Comparison of ENCODE assay signal across 8 mouse cellular contexts in the genomic region with DNA sequence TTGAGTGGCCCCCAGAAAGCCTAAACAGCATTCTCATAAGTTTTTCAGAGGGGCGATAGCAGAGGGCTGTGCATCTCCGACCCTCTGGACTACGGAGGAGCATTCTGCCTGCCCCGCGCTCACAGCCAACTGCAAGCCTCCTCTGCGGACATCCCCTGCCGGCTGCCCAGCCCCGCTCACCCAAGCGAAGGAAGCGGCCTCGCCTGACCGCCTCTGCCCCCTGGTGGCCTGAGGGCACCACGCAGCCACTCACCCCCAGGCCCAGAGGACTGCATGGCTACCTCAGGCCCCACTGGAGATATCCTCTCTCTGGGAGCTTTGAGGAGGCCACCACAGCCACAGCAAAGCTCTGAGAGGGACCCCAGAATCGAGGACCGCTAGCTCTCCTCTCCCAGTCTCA. TPM values are rescaled to one million over a fixed set of nuclear protein-coding genes. Genes with fewer than 3 reads are reported as not detected.
A peak's percentile ranks its signal among the peaks of the same experiment; 100 is the strongest.
DNase-seq lines count a peak whose midpoint lies in the region; ATAC-seq and TF ChIP-seq lines count a peak whose summit lies in the region.

No protein-coding gene starts in this region.

- peaks cover 28% of the 10 kb centered on the region for H3K4me1 ChIP-seq in embryonic facial prominence, embryonic 10.5 days
- H3K4me1 ChIP-seq in heart, adult 2 months (ENCODE audit: control insufficient read depth, insufficient read depth, low read length), result no peaks in the 10 kb centered on the region
- peaks cover 33% of the 10 kb centered on the region for H3K4me1 ChIP-seq in limb, embryonic 15.5 days
- peaks cover 17% of the 10 kb centered on the region for H3K4me1 ChIP-seq in midbrain, embryonic 16.5 days (ENCODE audit: control insufficient read depth, insufficient read depth, low read length)

- H3K9me3 ChIP-seq in embryonic facial prominence, embryonic 10.5 days, result no peaks in the 10 kb centered on the region
- H3K9me3 ChIP-seq in limb, embryonic 15.5 days, result no peaks in the 10 kb centered on the region
- no peaks in the 10 kb centered on the region for H3K9me3 ChIP-seq in midbrain, embryonic 16.5 days (replicated peaks; ENCODE audit: control insufficient read depth, low read length, poor library complexity, severe bottlenecking)

- no peak for TF ChIP-seq POLR2A in heart, adult 2 months (IDR thresholded peaks at IDR 0.05; ENCODE audit: insufficient read depth, low read depth, low read length)

- H3K36me3 ChIP-seq in embryonic facial prominence, embryonic 10.5 days (replicated peaks), result no peaks in the 10 kb centered on the region
- no peaks in the 10 kb centered on the region for H3K36me3 ChIP-seq in heart, adult 2 months (ENCODE audit: control insufficient read depth, insufficient read depth, low read length)
- H3K36me3 ChIP-seq in limb, embryonic 15.5 days, result no peaks in the 10 kb centered on the region
- H3K36me3 ChIP-seq in midbrain, embryonic 16.5 days (ENCODE audit: control insufficient read depth, insufficient read depth, low read length), result no peaks in the 10 kb centered on the region

- peak overlapping the region; percentile 28; the same call in 1 of the 2 replicates for H3K4me3 ChIP-seq in embryonic facial prominence, embryonic 10.5 days
- no peak overlapping the region for H3K4me3 ChIP-seq in heart, adult 2 months
- no peak overlapping the region; the same call in 1 of the 2 replicates for H3K4me3 ChIP-seq in limb, embryonic 15.5 days
- no peak overlapping the region for H3K4me3 ChIP-seq in midbrain, embryonic 16.5 days (ENCODE audit: low read depth, low read length)

- H3K4me2 ChIP-seq in limb, embryonic 15.5 days, result peak overlapping the region; percentile 26; the same call in 1 of the 2 replicates
- H3K4me2 ChIP-seq in midbrain, embryonic 16.5 days (ENCODE audit: low read length), result peak overlapping the region; percentile 4; the same call in 1 of the 2 replicates

- peak; percentile 59; the same call in 1 of the 2 replicates for ATAC-seq in limb, embryonic 15.5 days (ENCODE audit: insufficient number of reproducible peaks, low FRiP score, low TSS enrichment, low read depth)
- peak; percentile 61; the same call in 1 of the 2 replicates for ATAC-seq in midbrain, embryonic 16.5 days

- H3K27ac ChIP-seq in embryonic facial prominence, embryonic 10.5 days (replicated peaks), result peak overlapping the region; percentile 65
- H3K27ac ChIP-seq in heart, adult 2 months, result no peak overlapping the region
- H3K27ac ChIP-seq in limb, embryonic 15.5 days, result no peak overlapping the region
- peak overlapping the region; percentile 56 for H3K27ac ChIP-seq in midbrain, embryonic 16.5 days (ENCODE audit: low read length)

- intact Hi-C loops in heart, adult 2 months (cut with DNase I), result loop anchor here (1.0 to 2.0 kb wide), 2 partner anchors 441 to 489 kb away; no protein-coding TSS in a partner anchor

- peaks cover 37% of the 10 kb centered on the region for H3K27me3 ChIP-seq in embryonic facial prominence, embryonic 10.5 days (replicated peaks; ENCODE audit: low read depth, poor library complexity, severe bottlenecking)
- no peaks in the 10 kb centered on the region for H3K27me3 ChIP-seq in heart, adult 2 months (ENCODE audit: control insufficient read depth, insufficient read depth, low read length)
- peaks cover 7% of the 10 kb centered on the region; the same call in 1 of the 2 replicates for H3K27me3 ChIP-seq in limb, embryonic 15.5 days
- no peaks in the 10 kb centered on the region for H3K27me3 ChIP-seq in midbrain, embryonic 16.5 days (ENCODE audit: control insufficient read depth, insufficient read depth, low read depth, low read length)

- TF ChIP-seq CTCF in heart, adult 2 months (IDR thresholded peaks at IDR 0.05), result peak; percentile 95

- no peaks in the 10 kb centered on the region for H3K79me2 ChIP-seq in heart, adult 2 months (replicated peaks; ENCODE audit: control insufficient read depth, insufficient read depth, low read length)

- WGBS in embryonic facial prominence, embryonic 10.5 days, result 5% methylated on average over 15 of the region's 15 CpGs
- WGBS in heart, adult 2 months, result 7% methylated on average over 15 of the region's 15 CpGs
- 4% methylated on average over 15 of the region's 15 CpGs for WGBS in limb, embryonic 15.5 days
- 8% methylated on average over 15 of the region's 15 CpGs for WGBS in midbrain, embryonic 16.5 days

- peak; percentile 55 for DNase-seq in layer of hippocampus, adult 11-12 months (ENCODE audit: low spot score)
- DNase-seq in layer of hippocampus, adult 9-10 months (ENCODE audit: low spot score), result no peak
- DNase-seq in embryonic facial prominence, embryonic 10.5 days (ENCODE audit: low spot score), result peak; percentile 91
- peak; percentile 63 to 82 for DNase-seq in heart, adult 2 months
- peak; percentile 19 for DNase-seq in kidney, adult 11 months
- peak; percentile 60 to 86 for DNase-seq in spleen, postnatal 4 days (ENCODE audit: low spot score in 2 of 2)

- TF ChIP-seq EP300 in heart, adult 2 months (IDR thresholded peaks at IDR 0.05; ENCODE audit: insufficient read depth, low read depth, low read length), result no peak

- no peak overlapping the region for H3K9ac ChIP-seq in heart, adult 2 months (ENCODE audit: low read depth, low read length)
- no peak overlapping the region for H3K9ac ChIP-seq in limb, embryonic 15.5 days
- 0 out of 2 replicates have a peak overlapping the region, but pooled peaks have one; percentile 4 for H3K9ac ChIP-seq in midbrain, embryonic 16.5 days (ENCODE audit: low read depth, low read length)

RNA-seq across cellular contexts. Expression of gene Dlk1, which starts 58.8 kb away (rescaled TPM):
- 287 and 291 TPM in 2 replicates for polyA plus RNA-seq in embryonic facial prominence, embryonic 10.5 days (2016; fragmentation: Nextera tagmentation; extraction: Ambion mirVana)
- under 1 TPM in 1 of 2 experiments, not detected in 1; 0.23 TPM for total RNA-seq in heart, adult 2 months (2021)
- 0.90 and 1.3 TPM in 2 replicates for polyA plus RNA-seq in heart, adult 2 months (2012; rRNA removed)
- 599 and 855 TPM in 2 replicates for polyA plus RNA-seq in limb, embryonic 15.5 days (2015; fragmentation: Nextera tagmentation; extraction: Ambion mirVana)
- polyA plus RNA-seq in midbrain, embryonic 16.5 days (2015; fragmentation: Nextera tagmentation; extraction: Ambion mirVana), result 50.4 and 66.0 TPM in 2 replicates

Comparison
In these comparisons a context has a peak if more than half of its experiments do, and no peak if none do; other contexts are left out.
1. H3K27ac ChIP-seq: peak in embryonic facial prominence, embryonic 10.5 days (single experiment) and midbrain, embryonic 16.5 days (single experiment); none in heart, adult 2 months (single experiment) and limb, embryonic 15.5 days (single experiment).
2. RNA of gene Dlk1, which starts 58.8 kb away (polyA plus RNA-seq): 599 to 855 TPM in limb, embryonic 15.5 days, 287 to 291 TPM in embryonic facial prominence, embryonic 10.5 days and 50.4 to 66.0 TPM in midbrain, embryonic 16.5 days; 0.90 to 1.3 TPM in heart, adult 2 months; every median in the first group is over 10 times any median in the second.